Mouse (Mus musculus): ENCODE measurements around the gene Sesn2.
"Not testable (repeated sequence)": the region's sequence is repeated elsewhere in the genome, so short reads cannot be mapped to it uniquely, and the experiment has no call there.

The Sesn2 gene

DNA sequence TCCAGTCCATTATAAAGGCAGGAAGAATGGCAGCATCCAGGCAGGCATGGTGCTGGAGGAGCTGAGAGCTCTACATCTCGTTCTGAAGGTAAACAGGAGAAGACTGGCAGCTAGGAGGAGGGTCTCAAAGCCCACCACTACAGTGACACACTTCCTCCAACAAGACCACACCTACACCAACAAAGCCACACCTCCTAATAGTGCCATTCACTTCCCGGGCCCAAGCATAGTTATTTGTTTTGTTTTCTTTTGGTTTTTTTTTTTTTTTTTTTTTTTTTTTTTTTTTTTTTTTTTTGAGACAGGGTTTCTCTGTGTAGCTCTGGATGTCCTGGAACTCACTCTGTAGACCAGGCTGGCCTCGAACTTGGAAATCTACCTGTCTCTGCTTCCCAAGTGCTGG is 28.2 kb downstream of the Sesn2 start:
- not testable (repeated sequence) for DNase-seq (ENCODE audit: low spot score in 2 of 2)

DNA sequence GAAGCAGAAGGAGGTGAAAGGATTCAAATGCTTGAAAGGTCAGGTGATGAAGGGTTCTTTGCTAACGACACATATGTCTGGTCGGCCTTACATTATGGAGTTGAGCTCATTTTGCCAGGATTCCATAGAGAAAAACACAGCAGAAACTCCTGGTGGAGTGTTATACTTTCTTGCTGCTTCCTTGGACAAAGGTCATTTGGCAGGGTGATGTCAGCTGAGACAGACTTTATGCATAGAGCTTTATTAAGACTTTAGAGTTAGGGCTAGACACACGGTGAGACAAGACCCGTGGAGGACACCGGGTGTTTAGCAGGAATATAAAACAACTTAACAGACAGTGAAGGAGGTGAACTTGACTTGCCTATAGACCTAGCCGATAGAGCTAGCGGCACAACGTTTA is 32.5 kb downstream of the Sesn2 start:
- DNase-seq (ENCODE audit: low spot score in 2 of 2), result no peak

DNA sequence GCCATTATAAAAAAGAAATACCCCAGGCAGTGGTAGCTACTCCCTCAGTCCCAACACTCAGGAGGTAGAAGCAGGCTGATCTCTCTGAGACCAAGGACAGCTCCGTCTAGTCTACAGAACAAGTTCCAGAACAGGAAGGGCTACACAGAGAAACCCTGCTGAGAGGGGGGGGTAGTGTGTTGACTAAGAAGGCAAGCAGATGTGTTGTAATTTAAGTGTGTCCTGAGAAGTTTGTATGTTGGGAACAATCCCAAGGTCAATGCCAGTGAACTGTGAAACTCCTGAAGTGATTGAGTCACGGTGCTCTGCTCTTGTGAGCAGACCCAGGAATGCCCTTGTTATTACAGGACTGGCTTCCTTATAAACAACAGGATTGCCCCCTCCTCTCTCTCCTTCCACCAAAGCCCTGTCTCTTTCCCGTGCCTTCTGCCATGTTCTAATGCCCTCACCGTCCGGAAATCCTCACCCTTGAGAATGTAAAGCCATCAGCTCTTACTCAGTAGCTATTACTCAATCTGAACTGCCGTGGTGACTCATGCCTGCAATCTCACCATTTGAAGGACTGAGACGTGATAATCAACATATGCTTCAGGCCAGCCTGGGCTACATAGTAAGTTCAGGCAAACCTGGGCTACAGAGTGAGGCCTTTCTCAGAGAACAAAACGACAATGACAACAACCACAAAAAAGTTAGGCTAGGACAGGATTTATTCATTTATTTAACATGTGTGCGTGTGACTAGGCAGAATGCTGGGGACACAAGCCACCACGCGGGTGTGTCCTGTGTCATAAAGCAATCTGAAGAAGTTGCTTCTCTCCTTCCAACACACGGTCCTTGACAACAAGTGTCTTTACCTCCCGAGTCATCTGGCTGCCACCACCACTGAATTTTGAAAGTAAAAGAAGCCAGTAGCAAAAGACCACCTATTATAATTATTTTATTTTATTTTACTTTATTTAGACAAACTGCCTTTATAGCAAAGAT is 34.1 kb downstream of the Sesn2 start:
- DNase-seq (ENCODE audit: low spot score in 2 of 2), result no peak

DNA sequence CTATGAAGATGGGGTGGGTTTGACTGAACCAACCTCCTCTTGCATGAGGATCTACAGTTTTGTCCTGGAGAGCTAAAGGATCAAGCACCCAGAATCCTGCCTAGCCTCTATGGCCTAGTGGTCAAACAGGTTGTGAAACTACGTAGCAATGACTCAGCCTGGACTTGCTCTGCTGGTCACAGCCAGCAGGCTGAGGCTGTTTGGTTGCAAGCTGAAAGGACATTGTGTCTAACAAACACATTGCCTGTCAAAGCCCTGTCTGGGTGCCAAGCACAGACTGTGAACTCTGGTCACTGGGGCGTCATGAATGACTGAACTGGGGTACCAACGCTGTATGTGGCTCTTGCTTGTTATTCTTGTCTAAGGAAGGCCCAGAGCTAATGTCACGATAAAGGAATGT is 35.7 kb downstream of the Sesn2 start:
- DNase-seq (ENCODE audit: low spot score in 2 of 2), result peak in 1 of 2 experiments; percentile 51

DNA sequence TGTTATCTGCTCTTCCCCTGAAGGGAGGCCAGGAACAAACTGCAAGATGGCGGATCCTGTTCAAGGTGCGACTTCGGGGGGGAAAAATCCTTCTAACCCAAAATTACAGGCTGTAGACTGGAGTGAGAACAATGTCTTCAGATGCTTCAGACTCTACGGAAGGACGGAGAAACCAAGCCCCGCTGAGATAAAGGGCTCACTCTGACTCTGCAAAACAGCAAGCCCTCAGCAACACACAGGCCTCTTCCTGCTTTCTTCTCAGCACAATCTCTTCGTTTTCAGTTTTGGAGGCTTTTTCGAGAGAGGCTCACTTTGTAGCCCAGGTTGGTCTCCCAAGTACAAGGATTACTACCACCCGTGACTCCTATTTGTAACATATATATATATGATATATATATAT is 36.9 kb downstream of the Sesn2 start:
- DNase-seq (ENCODE audit: low spot score in 2 of 2), result no peak

DNA sequence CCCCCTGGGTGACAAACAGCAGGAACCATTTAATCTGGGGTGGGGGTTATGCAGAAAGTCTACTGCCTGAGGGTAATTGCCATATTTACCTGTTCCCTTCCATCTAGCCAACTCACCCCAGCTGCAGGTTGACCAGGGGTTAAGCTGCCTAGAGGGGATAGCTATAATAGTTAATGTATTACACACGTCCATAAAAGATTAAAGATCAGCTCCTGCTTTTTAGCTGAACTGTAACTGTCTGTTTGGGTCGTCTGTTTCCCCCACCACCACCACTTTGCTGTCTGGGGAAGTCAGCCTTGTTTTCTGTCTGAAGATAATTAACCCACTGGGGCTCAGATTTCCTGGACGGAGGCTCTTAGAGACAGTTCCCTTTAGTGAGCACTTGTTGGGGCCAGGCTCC is 40.4 kb downstream of the Sesn2 start:
- DNase-seq (ENCODE audit: low spot score in 2 of 2), result no peak

DNA sequence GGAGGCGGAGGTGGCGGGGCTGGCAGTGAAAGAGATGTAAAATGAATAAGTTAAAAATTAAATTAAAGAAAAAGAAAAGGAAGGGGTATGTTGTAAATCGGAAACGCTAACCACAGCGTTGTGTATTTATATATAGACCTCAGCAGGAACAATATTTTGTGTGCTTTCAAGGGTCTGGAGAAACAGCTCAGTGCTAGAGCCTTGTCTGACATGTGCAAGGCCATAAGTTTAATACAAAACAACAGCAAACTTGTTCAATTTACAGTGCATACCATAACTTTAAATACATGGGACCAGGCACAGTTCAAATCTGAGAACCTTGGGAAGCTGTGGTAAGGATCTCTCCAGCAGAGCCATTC is 46.1 kb downstream of the Sesn2 start:
- no peak for DNase-seq (ENCODE audit: low spot score in 2 of 2)

DNA sequence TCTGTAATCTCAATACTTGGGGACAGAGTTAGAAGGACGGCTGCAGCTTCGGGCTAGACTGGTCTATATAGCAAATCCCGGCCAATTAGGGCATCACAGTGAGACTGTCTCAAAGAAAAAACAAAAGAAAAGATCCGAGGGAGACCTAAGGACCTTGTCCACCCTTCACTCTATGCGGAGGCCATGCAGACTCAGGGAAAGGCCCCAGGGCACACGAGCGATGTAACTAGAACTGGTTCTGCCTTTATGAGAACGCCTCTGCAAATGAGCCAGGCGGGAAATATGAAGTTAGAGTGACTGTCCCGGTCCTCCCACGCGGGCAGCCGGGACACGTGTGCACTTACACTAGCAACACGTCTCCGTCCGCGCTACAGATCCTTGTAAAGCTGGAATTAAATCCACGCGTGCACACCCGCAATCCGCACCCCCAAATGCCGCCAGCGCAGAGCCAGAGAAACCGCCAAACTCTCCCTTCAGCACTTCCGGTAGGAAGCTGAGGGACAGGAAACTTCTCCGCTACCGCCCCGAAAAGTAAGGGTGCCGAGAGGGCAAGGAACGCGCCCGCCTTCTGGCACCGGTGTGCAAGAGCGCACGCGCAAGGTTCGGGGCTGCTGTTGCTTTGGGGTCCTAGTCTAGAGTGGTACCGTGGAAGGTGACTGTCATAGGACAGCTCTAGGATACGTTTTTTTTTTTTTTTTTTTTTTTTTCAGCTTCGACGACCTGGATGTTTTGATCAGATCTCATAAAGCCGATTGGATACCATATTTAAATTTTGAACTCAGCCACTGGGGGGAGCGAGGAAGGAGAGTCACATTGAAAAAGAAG is 46.7 kb downstream of the Sesn2 start, which contains the start of gene Med18:
Gene Med18 (minus strand): TSS at position 492 of the 825 bp plus-strand sequence.
- DNase-seq (ENCODE audit: low spot score in 2 of 2), result peak; percentile 88 to 91

DNA sequence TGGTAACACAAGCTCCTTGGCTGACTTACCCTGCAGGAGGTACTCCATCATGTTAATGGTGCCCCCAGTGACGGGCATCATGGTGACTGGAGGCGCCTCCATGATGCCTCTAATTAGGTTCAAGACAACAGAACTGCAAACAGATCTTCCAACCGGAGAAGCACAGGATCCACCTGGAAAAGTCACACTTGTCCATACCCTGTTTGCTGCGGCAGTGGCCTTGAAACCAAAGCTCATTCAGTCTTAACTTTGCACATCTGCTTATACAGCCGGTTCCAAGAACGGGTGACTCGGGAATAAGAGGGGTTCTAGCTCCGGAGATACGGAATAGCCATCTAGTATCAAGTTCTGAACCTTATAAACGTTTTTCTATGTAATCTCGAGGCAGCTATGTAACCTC is 47.5 kb downstream of the Sesn2 start:
- no peak for DNase-seq (ENCODE audit: low spot score in 2 of 2)

DNA sequence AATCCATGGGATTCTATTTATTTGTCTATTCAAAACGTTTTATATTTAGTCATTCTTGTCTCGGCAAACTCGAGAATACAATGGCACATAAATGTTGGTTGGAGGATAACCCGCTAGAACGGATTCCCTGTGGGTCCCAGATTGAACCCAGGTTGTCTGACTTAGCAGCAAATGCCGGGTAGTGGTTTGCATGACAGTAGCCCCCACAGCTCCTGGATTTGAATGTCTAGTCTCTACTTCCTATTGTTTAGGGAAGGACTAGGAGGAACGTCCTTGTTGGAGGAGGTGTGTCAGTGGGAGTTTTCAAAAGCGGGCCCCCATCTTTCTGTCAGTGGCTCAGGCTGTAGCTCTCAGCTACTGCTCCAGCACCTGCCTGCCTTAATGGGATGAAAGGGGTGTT is 50.1 kb downstream of the Sesn2 start:
- no peak for DNase-seq (ENCODE audit: low spot score in 2 of 2)

DNA sequence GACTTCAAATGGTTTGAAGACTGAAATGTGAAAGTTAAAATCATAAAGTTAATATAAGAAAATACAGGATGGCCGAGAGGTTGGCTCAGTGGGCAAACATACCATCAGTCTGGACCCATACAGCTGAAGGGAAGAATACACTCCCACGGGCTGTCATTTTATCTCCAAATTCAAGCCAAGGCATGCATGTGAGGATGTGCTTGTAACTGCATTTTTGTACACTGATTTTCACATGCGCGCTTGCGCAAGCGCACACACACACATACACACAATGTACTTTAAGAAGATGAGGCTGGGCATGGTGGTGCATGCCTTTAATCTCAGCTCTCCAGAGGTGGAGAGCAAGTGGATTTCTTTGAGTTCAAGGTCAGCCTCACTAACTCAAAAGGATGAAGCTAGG is 54.7 kb downstream of the Sesn2 start:
- DNase-seq (ENCODE audit: low spot score in 2 of 2), result no peak

DNA sequence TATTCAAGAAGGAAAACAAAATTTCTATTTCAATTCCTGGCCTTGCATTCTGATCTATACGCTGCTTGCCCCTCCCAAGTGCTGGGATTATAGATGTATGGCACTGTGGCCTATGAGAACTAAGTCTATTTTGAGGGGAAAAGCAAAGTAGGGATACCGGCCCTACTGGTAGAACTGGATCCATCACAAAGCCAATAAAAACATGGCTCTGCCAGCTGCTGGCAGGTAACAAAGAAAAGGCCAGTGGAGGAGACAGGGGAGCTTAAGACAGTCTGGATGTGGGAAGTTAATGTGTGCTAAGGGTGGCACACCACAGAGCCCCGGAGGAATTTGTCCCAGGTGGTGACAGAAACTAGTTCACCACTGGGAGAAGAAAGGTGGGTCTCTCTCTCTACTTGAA is 55.2 kb downstream of the Sesn2 start:
- no peak for DNase-seq (ENCODE audit: low spot score in 2 of 2)

DNA sequence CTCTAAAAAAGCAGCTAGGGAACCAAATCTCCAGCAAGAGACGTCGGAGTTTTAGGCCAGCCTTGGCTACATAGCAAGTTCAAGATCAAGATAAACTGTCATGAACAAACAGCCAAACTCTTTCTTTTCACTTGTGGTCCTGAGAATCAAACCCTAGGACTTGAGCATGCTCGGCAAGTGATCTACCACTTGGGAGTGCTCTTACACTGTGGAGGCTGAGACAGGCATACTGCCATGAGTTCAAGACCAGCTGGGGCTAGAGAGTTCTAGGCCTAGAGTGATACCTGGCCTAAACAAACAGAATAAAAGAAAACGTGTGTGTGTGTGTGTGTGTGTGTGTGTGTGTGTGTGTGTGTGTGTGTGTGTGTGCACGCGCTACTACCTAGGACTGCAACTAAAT is 56.1 kb downstream of the Sesn2 start:
- no peak for DNase-seq (ENCODE audit: low spot score in 2 of 2)

DNA sequence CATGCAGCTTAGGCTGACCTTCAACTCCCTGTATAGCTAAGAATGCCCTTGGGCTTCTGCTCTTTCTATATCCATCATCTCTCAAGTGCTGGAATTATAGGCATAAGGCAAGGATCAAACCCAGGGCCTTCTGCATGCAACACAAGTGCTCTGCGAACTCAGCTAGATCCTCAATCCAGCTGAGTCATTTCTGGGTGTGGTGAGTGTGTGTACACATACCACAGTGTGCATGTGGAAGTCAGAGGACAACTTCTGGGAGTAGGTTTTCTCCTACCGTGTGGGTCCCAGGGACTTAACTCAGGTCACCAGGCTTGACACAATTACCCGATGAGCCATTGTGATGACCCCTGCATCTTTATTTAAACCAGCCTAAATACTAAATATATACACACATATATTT is 60.5 kb downstream of the Sesn2 start:
- DNase-seq (ENCODE audit: low spot score in 2 of 2), result no peak

DNA sequence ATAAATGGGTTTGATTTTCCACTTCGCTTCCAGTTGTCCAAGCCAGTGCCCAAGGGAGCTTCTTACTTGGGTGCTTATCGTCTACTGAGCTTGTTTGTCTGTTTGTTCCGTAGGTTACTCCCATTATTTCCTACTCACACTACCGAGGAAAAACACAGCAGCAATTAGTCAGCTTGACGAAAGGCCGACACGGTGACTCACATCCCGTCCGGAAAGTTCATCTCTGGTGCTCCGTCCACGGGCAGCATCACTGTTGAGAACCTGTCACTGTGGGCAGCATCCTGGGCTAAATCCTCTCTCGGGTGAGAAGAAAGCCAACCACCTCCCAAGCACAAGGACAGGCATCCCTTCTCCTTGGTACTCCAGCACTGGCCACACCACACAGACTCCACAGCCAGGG is 64.2 kb downstream of the Sesn2 start:
- no peak for DNase-seq (ENCODE audit: low spot score in 2 of 2)

DNA sequence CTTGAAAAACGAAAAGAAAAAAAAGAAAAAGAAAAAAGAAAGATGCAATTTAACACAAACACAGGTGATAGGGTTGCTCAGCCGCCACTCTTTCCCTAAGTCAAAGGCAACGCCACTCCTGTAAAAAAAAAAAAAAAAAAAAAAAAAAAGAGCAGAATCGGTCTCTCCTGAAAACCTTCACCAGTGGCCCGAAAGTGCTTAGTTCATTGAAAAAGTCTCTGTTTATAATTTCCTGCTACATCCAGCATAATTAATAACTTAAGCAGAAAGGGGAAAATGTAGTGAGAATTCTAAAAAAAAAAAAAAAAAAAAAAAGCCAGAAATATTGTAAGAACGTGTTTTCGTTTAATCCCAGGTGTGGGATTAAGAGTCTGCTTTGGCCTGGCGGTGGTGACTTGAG is 65.8 kb downstream of the Sesn2 start:
- no peak for DNase-seq (ENCODE audit: low spot score in 2 of 2)
